In genomic region chr15:7061995-7062697, GRCm38 (mm10) we compare ENCODE assay signal across 15 mouse cellular contexts. TPM values are rescaled to one million over a fixed set of nuclear protein-coding genes. Genes with fewer than 3 reads are reported as not detected.
DNase-seq lines count a peak whose midpoint lies in the region; ATAC-seq and TF ChIP-seq lines count a peak whose summit lies in the region.
"Had no signal": no experiment of that assay in that cellular context is flagged by ENCODE, and none has a peak within 500 bp of the region (broad histone marks: within the 10 kb centered on the region; RNA-seq: fewer than 3 reads in every experiment).

No protein-coding gene starts in this region.

- H3K27ac ChIP-seq in heart, embryonic 10.5 days = no peak overlapping the region; the same call in 1 of the 2 replicates
- H3K27ac ChIP-seq in embryonic facial prominence, embryonic 10.5 days (replicated peaks) = peak overlapping the region; percentile 78
- peak overlapping the region; percentile 49; the same call in 1 of the 2 replicates for H3K27ac ChIP-seq in forebrain, embryonic 13.5 days
- H3K27ac ChIP-seq in hindbrain, postnatal 0 days = peak overlapping the region; percentile 60; the same call in 1 of the 2 replicates
- H3K27ac ChIP-seq: liver, embryonic 13.5 days had no signal

- peak; percentile 66 for ATAC-seq in forebrain, embryonic 13.5 days
- ATAC-seq in hindbrain, postnatal 0 days = peak; percentile 51
- ATAC-seq: intestine, embryonic 16.5 days; lung, postnatal 0 days had no signal

- peak; percentile 72 for DNase-seq in heart, embryonic 10.5 days (ENCODE audit: low spot score)
- DNase-seq in heart, postnatal 10 days = no peak
- DNase-seq in embryonic facial prominence, embryonic 10.5 days (ENCODE audit: low spot score) = peak; percentile 59
- peak; percentile 20 for DNase-seq in hindbrain, postnatal 0 days (ENCODE audit: low spot score)
- DNase-seq in right cerebral cortex, postnatal 36 days (ENCODE audit: low spot score in 2 of 2) = no peak
- no peak for DNase-seq in urinary bladder, postnatal 36 days (ENCODE audit: low spot score in 2 of 2)
- DNase-seq in ovary, postnatal 14 days (ENCODE audit: low spot score) = no peak
- DNase-seq: cerebellum, adult 11-12 months; heart, postnatal 14 days; kidney, postnatal 25 days; layer of hippocampus, adult 9-11 months; liver, embryonic 13.5 days had no signal

- no peaks in the 10 kb centered on the region for H3K36me3 ChIP-seq in heart, embryonic 10.5 days
- no peaks in the 10 kb centered on the region for H3K36me3 ChIP-seq in embryonic facial prominence, embryonic 10.5 days (replicated peaks)
- H3K36me3 ChIP-seq in forebrain, embryonic 13.5 days (ENCODE audit: poor library complexity, severe bottlenecking) = no peaks in the 10 kb centered on the region
- H3K36me3 ChIP-seq in hindbrain, postnatal 0 days (ENCODE audit: insufficient read depth, low read length) = no peaks in the 10 kb centered on the region
- H3K36me3 ChIP-seq: liver, embryonic 13.5 days had no signal

- no peak overlapping the region for H3K4me2 ChIP-seq in forebrain, embryonic 13.5 days
- no peak overlapping the region for H3K4me2 ChIP-seq in hindbrain, postnatal 0 days (ENCODE audit: low read depth, low read length)
- H3K4me2 ChIP-seq: liver, embryonic 13.5 days had no signal

- no peak for TF ChIP-seq CTCF in hindbrain, postnatal 0 days (IDR thresholded peaks at IDR 0.05; ENCODE audit: low read depth)

- 51% methylated on average over 4 of the region's 4 CpGs for WGBS in heart, embryonic 10.5 days
- WGBS in embryonic facial prominence, embryonic 10.5 days = 14% methylated on average over 4 of the region's 4 CpGs
- WGBS in forebrain, embryonic 13.5 days = 14% methylated on average over 4 of the region's 4 CpGs
- WGBS in hindbrain, postnatal 0 days = 23% methylated on average over 4 of the region's 4 CpGs

- no peak overlapping the region for H3K9ac ChIP-seq in forebrain, embryonic 13.5 days
- no peak overlapping the region for H3K9ac ChIP-seq in hindbrain, postnatal 0 days (replicated peaks; ENCODE audit: low read length)
- H3K9ac ChIP-seq: liver, embryonic 13.5 days had no signal

- intact Hi-C loops in heart, postnatal 10 days (cut with DNase I) = no loop called here

- H3K4me1 ChIP-seq in heart, embryonic 10.5 days = peaks cover 18% of the 10 kb centered on the region
- peaks cover 22% of the 10 kb centered on the region for H3K4me1 ChIP-seq in embryonic facial prominence, embryonic 10.5 days
- H3K4me1 ChIP-seq in forebrain, embryonic 13.5 days = peaks cover 11% of the 10 kb centered on the region
- peaks cover 5% of the 10 kb centered on the region; the same call in 1 of the 2 replicates for H3K4me1 ChIP-seq in hindbrain, postnatal 0 days (ENCODE audit: insufficient read depth, low read length)
- H3K4me1 ChIP-seq: liver, embryonic 13.5 days had no signal

- H3K4me3 ChIP-seq in heart, embryonic 10.5 days = no peak overlapping the region
- no peak overlapping the region for H3K4me3 ChIP-seq in embryonic facial prominence, embryonic 10.5 days
- no peak overlapping the region for H3K4me3 ChIP-seq in forebrain, embryonic 13.5 days
- no peak overlapping the region for H3K4me3 ChIP-seq in hindbrain, postnatal 0 days (ENCODE audit: low read length)
- H3K4me3 ChIP-seq: liver, embryonic 13.5 days had no signal

- H3K27me3 ChIP-seq in heart, embryonic 10.5 days (ENCODE audit: insufficient read depth, poor library complexity, severe bottlenecking) = no peaks in the 10 kb centered on the region
- 0 out of 2 replicates have a peak, but pooled peaks cover 4% of the 10 kb centered on the region for H3K27me3 ChIP-seq in embryonic facial prominence, embryonic 10.5 days (replicated peaks; ENCODE audit: low read depth, poor library complexity, severe bottlenecking)
- no peaks in the 10 kb centered on the region for H3K27me3 ChIP-seq in forebrain, embryonic 13.5 days
- H3K27me3 ChIP-seq in hindbrain, postnatal 0 days (ENCODE audit: insufficient read depth, low read length) = no peaks in the 10 kb centered on the region
- H3K27me3 ChIP-seq: liver, embryonic 13.5 days had no signal

- H3K9me3 ChIP-seq in heart, embryonic 10.5 days = no peaks in the 10 kb centered on the region
- no peaks in the 10 kb centered on the region for H3K9me3 ChIP-seq in embryonic facial prominence, embryonic 10.5 days
- H3K9me3 ChIP-seq in forebrain, embryonic 13.5 days (replicated peaks) = no peaks in the 10 kb centered on the region
- H3K9me3 ChIP-seq in hindbrain, postnatal 0 days (ENCODE audit: low read length) = no peaks in the 10 kb centered on the region
- H3K9me3 ChIP-seq: liver, embryonic 13.5 days had no signal

RNA-seq across cellular contexts. Expression of gene Lifr, which starts 28.3 kb away (rescaled TPM):
- 14.6 and 20.5 TPM in 2 replicates for polyA plus RNA-seq in heart, embryonic 10.5 days (2016; fragmentation: Nextera tagmentation; extraction: Ambion mirVana)
- 10 to 100 TPM; 50.2 to 54.0 TPM for total RNA-seq in heart, postnatal 10 days (2021)
- polyA plus RNA-seq in embryonic facial prominence, embryonic 10.5 days (2016; fragmentation: Nextera tagmentation; extraction: Ambion mirVana) = 10.0 and 11.0 TPM in 2 replicates
- 4.5 and 4.6 TPM in 2 replicates for polyA plus RNA-seq in forebrain, embryonic 13.5 days (2015; fragmentation: Nextera tagmentation; extraction: Ambion mirVana)
- total RNA-seq in hindbrain, postnatal 0 days (2014; rRNA removed) = 38.4 and 47.2 TPM in 2 replicates
- polyA plus RNA-seq in hindbrain, postnatal 0 days (2015; fragmentation: Nextera tagmentation; extraction: Ambion mirVana) = 17.3 and 19.6 TPM in 2 replicates

Comparison
In these comparisons a context has a peak if more than half of its experiments do, and no peak if none do; other contexts are left out.
1. DNase-seq: peak in heart, embryonic 10.5 days (single experiment), embryonic facial prominence, embryonic 10.5 days (single experiment) and hindbrain, postnatal 0 days (single experiment); none in heart, postnatal 10 days (0 of 2), right cerebral cortex, postnatal 36 days (0 of 2), urinary bladder, postnatal 36 days (0 of 2) and ovary, postnatal 14 days (single experiment).